Mouse (Mus musculus) thymus, adult 2 months (tissue): ENCODE measurements around the gene Ccdc58.

ENCODE experiments used
- CTCF ChIP-seq: fragments of 200-500 bp; IDR thresholded peaks from 2 replicates; pipeline ENCODE4 v1.5.1; 2012; ENCODE audit warnings: mild to moderate bottlenecking, control low read depth, low read length, moderate library complexity, borderline replicate concordance; ENCODE audit not compliant: control insufficient read depth, poor library complexity, insufficient read depth; ENCODE audit errors: extremely low read depth
- POLR2A ChIP-seq: fragments of 200-500 bp; IDR thresholded peaks from 2 replicates; pipeline ENCODE4 v1.6.1; 2012; ENCODE audit warnings: mild to moderate bottlenecking, low read length, control low read depth, moderate library complexity; ENCODE audit not compliant: control insufficient read depth, poor library complexity, insufficient read depth; ENCODE audit errors: extremely low read depth

- TF ChIP-seq CTCF (no peak), POLR2A (no peak)
Observed at GRCm38 (mm10) chr16:36053524-36054275, 17.8 kb upstream of the Ccdc58 start.
